Mouse (Mus musculus): ENCODE data around the gene Klf6. TPM values are rescaled to one million over a fixed set of nuclear protein-coding genes. Genes with fewer than 3 reads are reported as not detected.

Gene Klf6
- polyA plus RNA-seq (2017; shearing (Covaris generic)), result 100 to 1,000 TPM; 120 to 191 (median 184) TPM

DNA sequence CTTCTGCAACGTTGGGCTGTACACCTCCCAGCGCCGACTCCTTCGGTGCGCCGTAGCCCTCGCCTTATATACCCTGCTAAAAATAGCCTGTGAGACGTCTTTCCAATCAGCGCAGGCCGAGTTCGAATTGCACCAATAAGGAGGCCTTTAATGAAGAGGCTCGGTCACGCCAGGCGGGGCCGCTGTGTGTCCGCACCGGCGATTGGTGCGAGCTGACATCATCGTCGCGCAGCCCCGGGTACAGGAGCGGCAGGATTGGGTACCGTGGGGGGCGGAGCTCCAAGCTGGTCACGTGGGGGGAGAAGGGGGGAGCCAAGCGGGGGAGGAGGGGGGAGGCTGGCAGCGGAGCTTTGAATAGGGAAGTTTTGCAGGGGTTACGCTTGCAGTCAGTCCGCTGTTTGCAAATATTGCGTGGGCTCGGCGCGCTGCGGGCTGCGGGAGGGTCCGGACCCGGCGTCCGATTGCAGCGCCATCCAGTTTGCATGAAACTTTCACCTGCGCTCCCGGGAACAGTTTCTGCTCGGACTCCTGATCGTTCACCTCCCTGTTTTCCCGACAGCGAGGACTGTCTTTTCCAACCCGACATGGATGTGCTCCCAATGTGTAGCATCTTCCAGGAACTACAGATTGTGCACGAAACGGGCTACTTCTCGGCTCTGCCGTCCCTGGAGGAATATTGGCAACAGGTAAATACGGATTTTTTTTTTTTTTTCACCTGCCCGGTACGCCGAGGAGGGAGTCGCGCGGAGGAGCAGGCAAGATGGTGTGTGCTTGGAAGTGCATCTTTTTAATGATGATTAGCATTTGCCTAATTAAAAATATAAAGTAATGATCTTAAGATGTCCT, at the start of gene Klf6:
Klf6 (plus strand) TSS at position 326 of the 846 bp plus-strand sequence.
- peak; percentile 79 for ATAC-seq

DNA sequence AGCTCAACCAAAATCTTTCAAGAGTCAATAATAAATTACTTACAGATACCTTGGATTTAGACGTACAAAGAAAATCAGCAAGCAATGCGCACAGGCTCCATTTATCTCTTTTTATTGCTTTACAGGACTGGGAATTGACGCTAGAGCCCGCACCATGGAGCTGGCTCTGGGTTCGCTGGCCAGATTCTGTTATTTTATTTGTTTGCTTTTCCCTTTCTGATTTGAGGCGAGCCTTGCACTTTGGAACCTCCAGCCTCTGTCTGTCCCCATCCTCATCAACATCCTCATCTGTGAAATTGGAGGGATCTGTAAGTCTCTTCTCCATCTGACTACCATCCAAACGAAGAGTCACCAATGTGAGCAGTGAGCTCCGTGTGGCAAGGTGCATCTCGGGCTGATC, 47.8 kb upstream of the Klf6 start:
- ATAC-seq, result no peak

- no peak for ATAC-seq
Measured at GRCm38 (mm10) chr13:5817250-5817649, 44.0 kb upstream of the Klf6 start.

- no peak for ATAC-seq
Measured at GRCm38 (mm10) chr13:5819173-5819572, 42.1 kb upstream of the Klf6 start.

GRCm38 (mm10) chr13:5822586-5822985, 38.7 kb upstream of the Klf6 start:
- ATAC-seq, result no peak

- ATAC-seq, result peak; percentile 51
Measured at GRCm38 (mm10) chr13:5823150-5823549, 38.1 kb upstream of the Klf6 start.

DNA sequence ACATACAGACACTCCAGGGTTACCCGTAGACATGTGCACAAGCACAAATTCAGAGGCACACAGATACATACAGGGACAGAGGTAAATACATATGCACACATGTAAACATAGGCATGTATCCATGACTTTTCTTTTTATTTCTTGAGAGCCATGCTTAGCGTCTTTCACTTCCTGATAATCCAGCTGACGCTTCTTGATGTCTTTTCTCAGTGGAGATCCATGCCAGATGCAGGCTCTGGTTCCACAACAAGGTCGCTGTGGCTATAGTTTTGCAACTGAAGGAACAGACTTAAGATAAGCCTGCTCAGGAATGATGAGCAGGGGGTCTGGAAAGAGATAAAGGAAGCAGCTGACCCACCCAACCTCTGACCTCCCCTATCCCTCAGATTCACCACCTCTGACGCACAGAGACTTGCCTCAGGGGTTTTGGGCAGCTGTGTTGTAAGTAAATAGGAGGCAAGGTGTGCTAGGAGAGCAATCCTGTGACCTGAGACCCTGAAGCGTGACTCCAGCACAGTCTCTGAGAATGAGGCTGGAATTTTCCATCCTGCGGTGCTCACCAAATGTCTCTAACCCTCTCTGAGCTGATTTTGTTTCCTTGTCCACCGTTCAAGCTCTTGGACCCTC, 37.0 kb upstream of the Klf6 start:
- ATAC-seq, result no peak

GRCm38 (mm10) chr13:5826170-5826827, 35.0 kb upstream of the Klf6 start:
- no peak for ATAC-seq

- ATAC-seq, result no peak
Measured at GRCm38 (mm10) chr13:5831976-5832375, 29.3 kb upstream of the Klf6 start.

DNA sequence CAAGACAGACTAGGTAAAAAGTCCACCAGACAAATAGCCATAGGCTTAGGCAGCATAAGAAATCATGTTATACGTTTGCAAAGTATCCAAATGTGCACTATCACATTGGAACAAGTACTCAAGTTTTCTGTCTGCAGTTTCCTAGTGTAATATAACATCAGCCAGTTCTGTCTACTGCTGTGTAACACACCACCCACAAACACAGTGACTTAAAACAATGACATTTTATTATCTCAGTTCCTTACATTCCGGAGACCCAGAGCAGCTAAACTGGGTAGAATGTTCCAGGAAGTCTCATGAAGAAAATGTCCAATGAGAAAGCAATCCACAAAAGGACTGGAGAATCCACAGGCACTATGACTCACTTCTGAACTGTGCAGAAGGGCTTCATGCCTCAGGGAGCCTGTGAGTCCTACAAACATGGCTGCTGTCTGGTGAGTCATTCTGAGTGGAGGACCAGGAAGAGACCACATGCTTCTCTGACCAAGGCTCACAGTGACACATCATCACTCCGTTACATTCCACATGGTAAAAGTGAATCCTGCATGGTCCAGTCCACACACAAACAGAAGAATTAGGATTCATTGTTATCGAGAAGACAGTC, 24.0 kb upstream of the Klf6 start:
- no peak for ATAC-seq

DNA sequence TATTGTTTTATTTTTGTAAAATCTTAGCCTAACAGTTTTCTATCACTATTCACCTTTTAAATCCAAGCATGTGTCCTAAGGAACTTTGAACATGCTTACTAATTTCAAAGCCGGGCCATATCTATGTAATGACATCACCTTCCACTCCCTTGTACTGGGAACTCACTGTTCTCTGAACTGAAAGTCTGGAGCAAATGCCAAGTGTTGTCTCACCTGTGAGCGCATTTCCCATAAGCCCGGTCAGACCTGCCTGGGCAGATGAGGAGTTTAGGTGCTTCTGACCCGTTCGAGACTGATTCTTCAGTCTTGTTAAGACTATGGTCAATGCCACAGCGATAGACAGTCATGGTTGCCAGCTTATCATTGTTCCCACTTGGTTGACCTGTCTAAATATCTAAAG, 19.9 kb upstream of the Klf6 start:
- ATAC-seq, result no peak

GRCm38 (mm10) chr13:5842911-5843310, 18.4 kb upstream of the Klf6 start:
- no peak for ATAC-seq

DNA sequence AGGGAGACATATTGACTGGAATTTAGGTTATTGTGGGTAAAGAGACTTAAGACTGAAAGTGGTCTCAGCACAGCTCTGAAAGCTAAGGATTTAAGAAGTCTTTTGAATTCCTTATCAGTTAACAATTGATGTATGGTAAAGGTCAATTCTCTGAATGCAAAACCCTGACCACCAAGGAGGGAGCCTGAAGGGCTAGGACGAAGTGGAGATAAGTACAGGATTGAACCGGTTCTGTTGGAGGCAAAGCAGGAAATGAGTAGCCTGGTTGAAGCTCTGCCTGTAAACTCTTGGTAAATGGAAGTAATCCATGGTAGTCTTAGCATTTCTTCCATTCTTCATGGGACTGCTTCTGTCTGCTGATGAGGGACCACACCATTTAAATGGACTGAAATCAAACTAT, 17.5 kb upstream of the Klf6 start:
- ATAC-seq, result no peak

- ATAC-seq, result no peak
Measured at GRCm38 (mm10) chr13:5844338-5844737, 16.9 kb upstream of the Klf6 start.

GRCm38 (mm10) chr13:5845161-5845590, 16.1 kb upstream of the Klf6 start:
- ATAC-seq, result peak; percentile 57

DNA sequence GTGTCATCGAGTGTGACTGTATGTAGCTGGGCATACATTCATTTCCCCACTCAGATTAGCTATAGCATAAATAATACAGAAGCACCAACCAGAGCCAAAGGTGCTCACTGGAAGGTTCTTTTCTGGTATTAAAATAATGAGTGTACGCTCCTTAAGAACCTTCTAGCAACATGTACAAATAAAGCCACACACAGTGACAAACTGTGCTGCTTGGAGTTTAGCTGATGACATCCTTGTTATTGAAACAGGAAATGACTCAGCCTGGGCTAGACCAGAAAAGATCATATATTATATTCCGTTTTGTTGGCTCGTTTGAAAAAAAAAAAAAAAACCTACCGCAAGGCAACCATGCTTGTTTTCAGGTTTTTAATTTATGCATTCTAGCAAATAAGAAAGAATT, 15.7 kb upstream of the Klf6 start:
- peak; percentile 90 for ATAC-seq

GRCm38 (mm10) chr13:5846860-5847259, 14.4 kb upstream of the Klf6 start:
- no peak for ATAC-seq

DNA sequence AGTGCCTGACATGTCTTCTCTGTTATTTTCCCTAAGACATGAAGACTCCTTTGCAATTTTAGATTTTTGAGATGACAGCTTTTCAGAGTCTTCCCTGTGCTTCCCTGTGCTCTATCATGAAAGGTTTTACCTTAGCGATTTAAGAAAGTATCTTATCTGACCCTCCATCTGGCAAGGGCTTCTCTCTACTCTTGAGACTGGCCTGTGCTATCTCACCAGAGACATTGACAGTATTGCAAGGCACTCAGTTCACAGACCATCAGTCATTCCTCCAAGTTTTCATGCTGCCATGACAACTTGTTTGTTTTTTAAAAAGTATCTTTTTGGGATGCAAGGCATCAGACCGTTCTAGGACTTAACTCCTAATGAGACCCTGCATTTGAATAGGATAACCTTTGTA, 13.5 kb upstream of the Klf6 start:
- no peak for ATAC-seq

DNA sequence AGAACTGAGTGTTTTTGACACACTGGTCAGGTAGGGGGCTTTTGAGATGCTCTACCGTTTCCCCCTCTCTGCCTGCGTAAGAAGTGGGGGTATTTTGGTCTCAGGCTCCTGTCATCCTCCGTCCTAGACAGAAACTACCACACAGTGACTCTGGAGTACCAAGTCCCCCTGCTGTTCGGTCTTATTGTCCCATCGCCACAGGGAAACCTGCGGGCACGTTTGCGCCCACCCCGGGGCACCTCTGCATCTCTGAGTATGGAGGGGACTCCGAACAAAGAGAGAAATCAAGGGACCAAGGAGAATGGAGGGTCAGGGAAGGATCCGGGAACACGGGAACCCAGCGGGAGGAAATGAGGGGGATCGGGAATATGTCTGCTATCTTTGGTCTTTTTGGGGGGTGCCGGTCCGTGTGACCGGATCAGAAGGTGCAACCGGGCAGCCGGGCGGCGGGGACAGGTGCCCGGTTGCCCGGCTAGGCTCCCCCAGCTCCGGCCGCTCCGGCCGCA, 578 bp upstream of the Klf6 start:
- peak; percentile 25 for ATAC-seq

DNA sequence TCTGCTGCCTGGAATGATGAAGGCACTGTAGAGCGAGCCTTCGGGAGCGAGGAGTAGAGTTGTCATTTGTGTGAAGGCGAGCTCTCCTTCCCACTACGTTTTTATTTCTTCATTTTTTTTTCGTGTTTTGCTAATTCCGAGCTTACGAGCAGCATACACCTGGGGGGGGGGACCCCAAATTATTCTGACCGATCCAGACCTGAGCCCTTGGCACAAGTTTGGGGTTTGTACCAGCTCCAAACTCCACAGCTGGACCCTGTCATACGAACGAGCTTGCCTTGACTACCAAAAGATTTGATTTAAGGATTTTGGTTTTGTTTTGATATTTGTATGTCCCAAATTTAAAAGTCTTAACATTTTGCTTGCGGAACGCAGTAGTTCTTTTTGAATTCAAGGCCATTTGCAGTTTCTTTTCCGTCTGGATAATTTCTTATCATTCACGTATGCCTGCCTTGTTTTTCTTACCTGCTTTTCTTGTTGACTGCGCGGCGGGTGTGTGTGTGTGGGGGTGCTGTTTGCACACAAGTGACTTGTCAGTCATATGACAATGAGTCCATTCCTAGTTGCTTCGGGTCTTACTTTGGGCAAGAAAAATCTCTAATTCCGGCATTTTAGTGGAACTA, 832 bp downstream of the Klf6 start:
- peak; percentile 11 for ATAC-seq

- ATAC-seq, result no peak
Measured at GRCm38 (mm10) chr13:5862626-5863407, 1.5 kb downstream of the Klf6 start.

Measured in inflammation-experienced regulatory T-cells, adult 6 months (primary cell).